Mouse (Mus musculus) CH12.LX (cell line): ENCODE results near the gene Vwce. TPM values are rescaled to one million over a fixed set of nuclear protein-coding genes. Genes with fewer than 3 reads are reported as not detected.

Source experiments
- DNase-seq: peaks from one replicate; pipeline ENCODE4 v3.0.0-alpha.2; 2013; ENCODE audit errors: extremely low read depth
- H3K27ac ChIP-seq: 2 replicates; pipeline ENCODE4 v1.5.1; 2012; ENCODE audit warnings: low read depth, mild to moderate bottlenecking, control low read depth, moderate library complexity; ENCODE audit not compliant: insufficient read depth
- H3K27me3 ChIP-seq: replicated peaks from 2 replicates; pipeline ENCODE3; 2012; ENCODE audit warnings: inconsistent platforms
- H3K36me3 ChIP-seq, 2 experiments: replicated peaks in 1 of 2; 2 replicates each; pipeline versions ENCODE3 to v1.6.1; 2012; ENCODE audit warnings: inconsistent platforms in 1 of 2, low read length in 1 of 2, mild to moderate bottlenecking in 1 of 2, mixed read lengths in 1 of 2, moderate library complexity in 1 of 2; ENCODE audit not compliant: control insufficient read depth in 1 of 2, insufficient read depth in 1 of 2
- H3K4me1 ChIP-seq, 2 experiments: 2 replicates each; pipeline ENCODE4 v1.6.1; 2012; ENCODE audit warnings: inconsistent platforms in 1 of 2, moderate library complexity in 1 of 2; ENCODE audit not compliant: insufficient read depth in 2 of 2, control insufficient read depth in 1 of 2
- H3K4me2 ChIP-seq: 2 replicates; pipeline ENCODE4 v1.6.1; 2012; ENCODE audit warnings: low read depth, mild to moderate bottlenecking, control low read depth; ENCODE audit not compliant: poor library complexity, insufficient read depth, severe bottlenecking
- H3K4me3 ChIP-seq, 3 experiments: fragments of 150-350 bp in 1 of 3; sonication (generic) in 1 of 3; replicated peaks in 1 of 3; 2 replicates each; pipeline versions ENCODE3 to v1.5.1; 2011 to 2012; ENCODE audit warnings: low read depth in 2 of 3, low read length in 2 of 3, mild to moderate bottlenecking in 2 of 3, moderate library complexity in 2 of 3, control low read depth in 1 of 3, improper control_type of control experiment in 1 of 3, inconsistent platforms in 1 of 3, mixed read lengths in 1 of 3; ENCODE audit not compliant: poor library complexity in 1 of 3
- H3K79me2 ChIP-seq: replicated peaks from 2 replicates; pipeline ENCODE4 v1.6.1; 2012; ENCODE audit warnings: mild to moderate bottlenecking, moderate library complexity; ENCODE audit not compliant: control insufficient read depth, poor library complexity, insufficient read depth, severe bottlenecking; ENCODE audit errors: extremely low read depth
- H3K9ac ChIP-seq: 2 replicates; pipeline ENCODE4 v1.6.1; 2012; ENCODE audit warnings: low read depth, mild to moderate bottlenecking, control low read depth, moderate library complexity; ENCODE audit not compliant: insufficient read depth
- H3K9me3 ChIP-seq: replicated peaks from 2 replicates; pipeline ENCODE3; 2012; ENCODE audit warnings: low read length, inconsistent platforms, mixed read lengths
- CHD2 ChIP-seq: IDR thresholded peaks from 2 replicates; pipeline ENCODE4 v1.6.1; 2011; ENCODE audit warnings: low read length, improper control_type of control experiment
- ELF1 ChIP-seq: IDR thresholded peaks from 2 replicates; pipeline ENCODE4 v1.6.1; 2014; ENCODE audit warnings: low read depth, mild to moderate bottlenecking, inconsistent platforms, low read length, improper control_type of control experiment
- ETS1 ChIP-seq: conservative IDR thresholded peaks from 2 replicates; pipeline ENCODE4 v1.6.1; 2012; ENCODE audit warnings: low read depth, mild to moderate bottlenecking, inconsistent platforms, low read length, improper control_type of control experiment, moderate library complexity
- JUN ChIP-seq: IDR thresholded peaks from 2 replicates; pipeline ENCODE4 v1.6.1; 2011; ENCODE audit warnings: low read depth, mild to moderate bottlenecking, low read length, improper control_type of control experiment, moderate library complexity; ENCODE audit not compliant: insufficient read depth
- JUND ChIP-seq: conservative IDR thresholded peaks from 2 replicates; pipeline ENCODE4 v1.6.1; 2011; ENCODE audit warnings: low read depth, low read length, improper control_type of control experiment
- MYC ChIP-seq: IDR thresholded peaks from 2 replicates; pipeline ENCODE4 v1.6.1; 2011; ENCODE audit warnings: low read depth, mild to moderate bottlenecking, improper control_type of control experiment, low read length
- NELFE ChIP-seq: IDR thresholded peaks from 2 replicates; pipeline ENCODE4 v1.6.1; 2011; ENCODE audit warnings: low read depth, low read length, improper control_type of control experiment
- NRF1 ChIP-seq: IDR thresholded peaks from 2 replicates; pipeline ENCODE4 v1.6.1; 2014; ENCODE audit warnings: low read depth, mild to moderate bottlenecking, inconsistent platforms, low read length, improper control_type of control experiment, moderate library complexity
- RCOR1 ChIP-seq: conservative IDR thresholded peaks from 2 replicates; pipeline ENCODE4 v1.6.1; 2012; ENCODE audit warnings: low read depth, mild to moderate bottlenecking, inconsistent platforms, low read length, improper control_type of control experiment
- SIN3A ChIP-seq: IDR thresholded peaks from 2 replicates; pipeline ENCODE4 v1.6.1; 2012; ENCODE audit warnings: low read length, improper control_type of control experiment, inconsistent platforms
- TBP ChIP-seq: conservative IDR thresholded peaks from 2 replicates; pipeline ENCODE4 v1.6.1; 2011; ENCODE audit warnings: low read depth, low read length, improper control_type of control experiment
- TCF12 ChIP-seq: IDR thresholded peaks from 2 replicates; pipeline ENCODE4 v1.6.1; 2014; ENCODE audit warnings: low read depth, mild to moderate bottlenecking, inconsistent platforms, low read length, improper control_type of control experiment
- USF1 ChIP-seq: IDR thresholded peaks from 2 replicates; pipeline ENCODE4 v1.6.1; 2014; ENCODE audit warnings: low read depth, mild to moderate bottlenecking, inconsistent platforms, low read length, improper control_type of control experiment
- USF2 ChIP-seq: conservative IDR thresholded peaks from 2 replicates; pipeline ENCODE4 v1.6.1; 2011; ENCODE audit warnings: low read depth, low read length, improper control_type of control experiment
- ZKSCAN1 ChIP-seq: IDR thresholded peaks from 2 replicates; pipeline ENCODE4 v1.6.1; 2012; ENCODE audit warnings: low read depth, inconsistent platforms, low read length, improper control_type of control experiment, borderline replicate concordance
- ZMIZ1 ChIP-seq: IDR thresholded peaks from 2 replicates; pipeline ENCODE4 v1.6.1; 2012; ENCODE audit warnings: low read depth, mild to moderate bottlenecking, inconsistent platforms, low read length, improper control_type of control experiment
- dilution Hi-C: fragments of 300-500 bp; cut with MboI; formaldehyde crosslinking; loops from 2 replicates; pipeline ENCODE4 v1.14.3; 2020; ENCODE audit warnings: low sequenced_read_pairs; ENCODE audit not compliant: extremely low pct_unique_long_range_greater_than_20kb, extremely low pct_ligation_motif_present
- in situ Hi-C: fragments of 300-500 bp; cut with MboI; formaldehyde crosslinking; loops from 3 replicates; pipeline ENCODE4 v1.14.3; 2019; ENCODE audit warnings: low sequenced_read_pairs, low pct_ligation_motif_present, low pct_unique_long_range_greater_than_20kb, mixed read lengths
- polyA plus RNA-seq: library from polyadenylated mRNA; unstranded; fragments of >175 nt; gene quantifications from 2 replicates; pipeline ENCODE4 v1.2.1, GENCODE M21; 2012; ENCODE audit warnings: low read depth; ENCODE audit not compliant: insufficient read length
- total RNA-seq, 2 experiments: library from RNA; depleted of rRNA; stranded (reverse); fragments of 300-350 nt in 1 of 2; fragments of >200 nt in 1 of 2; gene quantifications; 2 replicates each; pipeline ENCODE4 v1.2.3; 2012 to 2014

The Vwce gene
- total and polyA plus RNA-seq, 3 experiments = 0.04 to 1.3 (median 0.13) TPM

- TF ChIP-seq JUN = peak; percentile 95
Measured at GRCm38 (mm10) chr19:10690336-10690735, 56.3 kb downstream of the Vwce start (continued).

GRCm38 (mm10) chr19:10691121-10691520, 57.1 kb downstream of the Vwce start:
- peaks cover 34 to 69% of the 10 kb centered on the region in 2 experiments for H3K4me1 ChIP-seq
- H3K27ac ChIP-seq = peak overlapping the region; percentile 78; the same call in 1 of the 2 replicates
- no peaks in the 10 kb centered on the region for H3K9me3 ChIP-seq
- peak overlapping the region; percentile 80 for H3K4me2 ChIP-seq
- peak overlapping the region; percentile 29 for H3K9ac ChIP-seq
- dilution Hi-C loops = no loop called here
- no peak overlapping the region for H3K4me3 ChIP-seq
- no peaks in the 10 kb centered on the region for H3K27me3 ChIP-seq
- peaks cover 0 to 13% of the 10 kb centered on the region in 2 experiments for H3K36me3 ChIP-seq
- TF ChIP-seq SIN3A (no peak), JUND (no peak), USF1 (no peak), TCF12 (no peak), ZMIZ1 (no peak), ETS1 (no peak), NRF1 (no peak), MYC (no peak), ELF1 (no peak), NELFE (no peak), RCOR1 (no peak), CHD2 (no peak), TBP (no peak)
- peaks cover 52% of the 10 kb centered on the region for H3K79me2 ChIP-seq
- in situ Hi-C loops = no loop called here
- no peak for DNase-seq

GRCm38 (mm10) chr19:10691660-10692059, 57.6 kb downstream of the Vwce start:
- DNase-seq = no peak

More at GRCm38 (mm10) chr19:10691660-10692059, 57.6 kb downstream of the Vwce start:
- Histone ChIP-seq H3K27me3 (no peaks in the 10 kb centered on the region), H3K4me3 (no peak overlapping the region), H3K9ac (no peak overlapping the region; the same call in 1 of the 2 replicates), H3K4me1 (peaks cover 34 to 74% of the 10 kb centered on the region in 2 experiments), H3K4me2 (peak overlapping the region; percentile 80; the same call in 1 of the 2 replicates), H3K79me2 (peaks cover 54% of the 10 kb centered on the region), H3K9me3 (no peaks in the 10 kb centered on the region), H3K27ac (peak overlapping the region; percentile 78), H3K36me3 (peaks cover 0 to 13% of the 10 kb centered on the region in 2 experiments)
- dilution Hi-C loops (no loop called here), in situ Hi-C loops (no loop called here)
- TF ChIP-seq ZKSCAN1 (no peak), USF2 (no peak)
